Mouse (Mus musculus) liver, embryonic 15.5 days (tissue): Measurements from ENCODE around the gene Sag. TPM values are rescaled to one million over a fixed set of nuclear protein-coding genes. Genes with fewer than 3 reads are reported as not detected.
A peak's percentile ranks its signal among the peaks of the same experiment; 100 is the strongest.

Source experiments
- ATAC-seq: fragments of 200-750 bp; cut with Nextera tagmentation; 2 replicates; pipeline ENCODE4 v1.8.0; 2017; ENCODE audit warnings: moderate number of reproducible peaks, mild to moderate bottlenecking, moderate library complexity; ENCODE audit not compliant: insufficient read depth
- H3K27ac ChIP-seq: fragments of 300-500 bp; sonication (generic); replicated peaks from 2 replicates; pipeline ENCODE4 v1.5.1; 2015; ENCODE audit warnings: mild to moderate bottlenecking, inconsistent platforms
- H3K27me3 ChIP-seq: fragments of 300-500 bp; sonication (generic); 2 replicates; pipeline ENCODE4 v1.6.1; 2015; ENCODE audit warnings: mild to moderate bottlenecking, inconsistent platforms
- H3K36me3 ChIP-seq: fragments of 300-500 bp; sonication (generic); replicated peaks from 2 replicates; pipeline ENCODE4 v1.6.1; 2015; ENCODE audit warnings: moderate library complexity, mild to moderate bottlenecking, inconsistent platforms
- H3K4me1 ChIP-seq: fragments of 300-500 bp; sonication (generic); replicated peaks from 2 replicates; pipeline ENCODE4 v1.6.1; 2015; ENCODE audit warnings: inconsistent platforms
- H3K4me2 ChIP-seq: fragments of 300-500 bp; sonication (generic); 2 replicates; pipeline ENCODE4 v1.6.1; 2015; ENCODE audit warnings: moderate library complexity, mild to moderate bottlenecking, inconsistent platforms
- H3K4me3 ChIP-seq: fragments of 300-500 bp; sonication (generic); replicated peaks from 2 replicates; pipeline ENCODE4 v1.5.1; 2015; ENCODE audit warnings: mild to moderate bottlenecking, inconsistent platforms
- H3K9ac ChIP-seq: fragments of 300-500 bp; sonication (generic); 2 replicates; pipeline ENCODE4 v1.6.1; 2015; ENCODE audit warnings: moderate library complexity, mild to moderate bottlenecking, inconsistent platforms
- H3K9me3 ChIP-seq: fragments of 300-500 bp; sonication (generic); replicated peaks from 2 replicates; pipeline ENCODE4 v1.6.1; 2016; ENCODE audit warnings: inconsistent platforms
- WGBS: fragments of 180-500 bp; shearing (Covaris S2); methylation state at CpG from one replicate; pipeline ENCODE4 v1.1.7; 2015; ENCODE audit warnings: mixed read lengths; ENCODE audit not compliant: insufficient replicate concordance; 5-methylcytosine and 5-hydroxymethylcytosine counted together
- polyA plus RNA-seq: library from polyadenylated mRNA; unstranded; fragments of >200 nt; fragmentation: Nextera tagmentation; extraction: Ambion mirVana; gene quantifications from 2 replicates; pipeline ENCODE4 v1.2.1, GENCODE M21; 2015

Gene Sag
- 0.44 and 0.66 TPM in 2 replicates for polyA plus RNA-seq

DNA sequence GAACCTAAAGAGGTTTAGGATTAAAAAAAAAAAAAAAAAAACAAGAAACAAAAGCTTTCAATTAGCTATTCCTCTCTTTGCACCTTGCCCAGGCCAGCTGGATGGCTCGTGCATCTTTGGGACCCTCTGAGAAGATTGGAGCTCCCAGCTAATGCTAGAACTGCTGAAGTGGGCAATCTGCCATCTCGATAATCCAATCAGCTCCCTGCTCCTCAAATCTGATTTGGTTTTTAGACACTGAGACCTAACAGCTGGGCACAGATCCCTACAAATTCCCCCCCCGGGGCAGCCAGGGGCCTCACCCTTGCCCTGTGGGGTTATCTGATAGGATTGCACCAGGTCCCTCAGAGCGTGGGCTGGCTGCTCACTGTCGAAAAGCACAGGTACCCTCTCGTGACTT, at the start of gene Sag:
Gene Sag, plus strand, starts transcription at position 105 of the 400 bp plus-strand sequence.
- H3K4me1 ChIP-seq, result peaks cover 13% of the 10 kb centered on the region
- H3K9ac ChIP-seq, result no peak within 1 kb of the TSS
- H3K27me3 ChIP-seq, result no peaks in the 10 kb centered on the region
- no peak within 1 kb of the TSS for H3K27ac ChIP-seq
- H3K9me3 ChIP-seq, result no peaks in the 10 kb centered on the region
- no peak within 1 kb of the TSS for H3K4me2 ChIP-seq
- whole genome bisulfite sequencing, result 37% methylated on average over 6 of the region's 6 CpGs
- H3K4me3 ChIP-seq, result no peak within 1 kb of the TSS
- no peaks in the 10 kb centered on the region for H3K36me3 ChIP-seq
- ATAC-seq, result no peak

DNA sequence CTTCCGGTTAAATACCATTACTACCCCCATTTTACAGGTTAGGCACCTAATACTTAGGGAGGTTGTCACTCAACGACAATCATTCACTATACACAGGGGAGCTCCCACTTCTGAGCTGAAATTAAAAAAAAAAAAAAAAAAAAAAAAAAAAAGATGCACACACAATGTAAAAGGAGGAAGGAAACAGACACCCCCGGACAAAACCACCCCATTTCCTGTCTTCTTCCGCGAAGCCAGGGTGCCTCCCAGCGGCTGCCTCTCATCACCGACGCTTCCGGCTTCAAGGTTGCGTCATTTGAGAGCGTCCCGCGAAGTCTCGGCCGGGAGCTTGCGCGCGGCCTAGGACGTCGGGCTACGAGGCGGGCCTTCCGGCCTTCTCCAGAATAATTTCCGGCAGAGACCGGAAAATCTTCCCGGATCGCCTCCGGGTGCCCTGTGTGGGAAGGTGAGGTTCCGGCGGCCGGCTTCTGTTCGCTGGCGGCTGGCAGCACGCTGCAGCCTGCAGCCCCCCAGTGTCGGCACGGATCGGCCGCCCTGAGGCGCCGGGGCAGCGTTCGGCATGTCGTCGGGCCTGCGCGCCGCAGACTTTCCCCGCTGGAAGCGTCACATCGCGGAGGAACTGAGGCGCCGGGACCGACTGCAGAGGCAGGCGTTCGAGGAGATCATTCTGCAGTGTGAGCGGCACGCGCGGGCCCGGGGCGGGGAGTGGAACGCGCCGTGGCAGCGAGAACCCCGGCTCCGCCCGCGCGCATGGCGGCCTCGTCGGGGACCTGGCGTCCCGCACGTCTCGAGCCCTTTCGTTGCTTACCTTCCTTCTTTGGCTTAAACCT, 47.6 kb upstream of the Sag start, which contains the start of gene Atg16l1:
Gene Atg16l1, plus strand, starts transcription at position 230 of the 830 bp plus-strand sequence.
- H3K27ac ChIP-seq, result peak within 1 kb of the TSS; percentile 98
- H3K4me2 ChIP-seq, result peak within 1 kb of the TSS; percentile 84
- under 1% methylated on average over 79 of the region's 79 CpGs for WGBS
- H3K4me1 ChIP-seq, result peaks cover 26% of the 10 kb centered on the region
- peak within 1 kb of the TSS; percentile 98 for H3K9ac ChIP-seq
- peak within 1 kb of the TSS; percentile 98 for H3K4me3 ChIP-seq
- H3K36me3 ChIP-seq, result peaks cover 26% of the 10 kb centered on the region
- H3K9me3 ChIP-seq, result no peaks in the 10 kb centered on the region
- 0 out of 2 replicates have a peak, but pooled peaks cover 4% of the 10 kb centered on the region for H3K27me3 ChIP-seq
- peak; percentile 98 for ATAC-seq

DNA sequence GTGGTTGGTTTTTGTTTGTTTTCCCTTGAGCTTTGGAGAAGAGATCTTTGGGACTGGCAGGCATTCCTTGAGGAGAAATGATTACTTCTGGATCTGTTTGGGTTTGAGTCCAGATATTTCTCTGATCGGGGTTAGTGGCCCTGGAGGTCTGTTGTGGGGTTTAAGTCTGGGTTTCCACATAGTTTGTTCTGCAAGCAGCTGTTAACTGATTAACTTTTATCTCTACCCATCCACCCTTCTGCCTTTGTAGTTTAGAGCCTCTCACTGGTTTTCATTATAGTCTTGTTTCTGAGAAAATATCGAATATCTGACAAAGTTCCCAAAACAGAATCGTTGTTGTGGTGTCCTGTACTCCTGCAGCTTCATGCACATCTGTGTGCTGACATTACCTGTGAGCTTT, 39.7 kb upstream of the Sag start:
- peak overlapping the region; percentile 10; the same call in 1 of the 2 replicates for H3K4me2 ChIP-seq
- peak overlapping the region; percentile 4; the same call in 1 of the 2 replicates for H3K9ac ChIP-seq
- H3K4me1 ChIP-seq, result peaks cover 27% of the 10 kb centered on the region
- no peaks in the 10 kb centered on the region for H3K27me3 ChIP-seq
- H3K36me3 ChIP-seq, result peaks cover 97% of the 10 kb centered on the region
- ATAC-seq, result peak; percentile 77
- 14% methylated on average over 3 of the region's 3 CpGs for WGBS
- no peak overlapping the region for H3K4me3 ChIP-seq
- H3K27ac ChIP-seq, result peak overlapping the region; percentile 71
- H3K9me3 ChIP-seq, result no peaks in the 10 kb centered on the region

DNA sequence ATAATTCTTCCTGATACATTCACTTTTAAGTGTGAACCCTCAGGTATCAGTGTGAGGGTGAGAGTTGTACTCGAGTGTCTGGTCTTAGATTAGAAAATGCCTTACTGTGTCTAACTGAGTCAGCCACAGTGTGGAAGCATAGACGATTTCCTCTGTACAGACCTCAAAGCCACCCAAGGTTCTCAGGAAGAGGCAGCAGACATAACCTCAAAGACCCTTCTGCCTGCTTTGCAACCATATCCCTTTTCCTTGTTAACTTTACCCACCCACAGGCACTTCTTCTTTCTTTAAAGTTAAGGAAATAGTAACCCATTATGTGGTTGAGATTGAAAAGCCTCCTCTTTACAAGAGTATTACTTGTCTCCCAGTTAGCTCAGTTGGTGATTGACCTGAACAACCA, 37.7 kb upstream of the Sag start:
- Histone ChIP-seq H3K36me3 (peaks cover 96% of the 10 kb centered on the region), H3K4me1 (peaks cover 34% of the 10 kb centered on the region), H3K4me3 (no peak overlapping the region), H3K27me3 (no peaks in the 10 kb centered on the region), H3K4me2 (no peak overlapping the region), H3K27ac (no peak overlapping the region), H3K9ac (no peak overlapping the region), H3K9me3 (no peaks in the 10 kb centered on the region)
- 45% methylated on average over 2 of the region's 2 CpGs for WGBS
- ATAC-seq, result no peak

DNA sequence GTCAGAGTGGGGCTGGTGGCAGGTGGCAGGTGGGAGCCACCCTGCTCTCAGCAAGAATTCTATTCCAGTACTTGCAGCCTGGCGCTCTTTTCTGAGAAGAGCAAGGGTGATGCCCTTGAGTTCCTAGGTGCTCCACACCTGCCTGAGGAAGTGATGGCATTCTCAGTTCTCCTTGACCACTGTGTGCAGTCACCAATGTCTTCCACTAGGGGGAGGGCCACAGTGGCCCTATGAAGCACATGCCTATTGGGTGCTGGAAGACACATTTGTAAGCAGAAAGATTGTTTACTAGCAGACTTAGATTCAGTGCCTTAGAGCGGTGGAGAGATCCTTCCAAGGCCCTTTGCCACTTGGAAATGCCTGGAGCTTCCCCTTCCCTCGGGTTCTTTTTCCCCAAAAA, 37.2 kb upstream of the Sag start:
- Histone ChIP-seq H3K4me3 (no peak overlapping the region), H3K9me3 (no peaks in the 10 kb centered on the region), H3K27ac (no peak overlapping the region), H3K27me3 (no peaks in the 10 kb centered on the region), H3K4me2 (no peak overlapping the region), H3K36me3 (peaks cover 98% of the 10 kb centered on the region), H3K4me1 (peaks cover 34% of the 10 kb centered on the region), H3K9ac (no peak overlapping the region)
- 75% methylated on average over 3 of the region's 3 CpGs for WGBS
- ATAC-seq, result no peak

DNA sequence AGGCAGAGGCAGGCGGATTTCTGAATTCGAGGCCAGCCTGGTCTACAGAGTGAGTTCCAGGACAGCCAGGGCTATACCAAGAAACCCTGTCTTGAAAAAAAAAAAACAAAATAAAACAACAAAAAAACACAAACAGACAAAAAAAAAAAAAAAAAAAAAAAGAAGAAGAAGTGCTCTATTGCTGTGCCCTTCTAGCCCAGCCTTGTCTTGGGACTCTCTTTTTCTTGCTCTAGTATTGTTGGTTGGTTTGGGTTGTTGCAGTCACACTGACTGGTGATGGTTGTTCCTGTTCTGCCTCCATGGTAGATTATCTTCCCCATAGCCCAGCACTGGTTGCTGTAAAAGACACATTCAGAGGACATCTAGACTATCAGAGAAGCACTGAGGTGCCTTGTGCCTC, 34.2 kb upstream of the Sag start:
- Histone ChIP-seq H3K36me3 (peaks cover 98% of the 10 kb centered on the region), H3K27me3 (no peaks in the 10 kb centered on the region)
- 96% methylated on average over 2 of the region's 2 CpGs for WGBS

DNA sequence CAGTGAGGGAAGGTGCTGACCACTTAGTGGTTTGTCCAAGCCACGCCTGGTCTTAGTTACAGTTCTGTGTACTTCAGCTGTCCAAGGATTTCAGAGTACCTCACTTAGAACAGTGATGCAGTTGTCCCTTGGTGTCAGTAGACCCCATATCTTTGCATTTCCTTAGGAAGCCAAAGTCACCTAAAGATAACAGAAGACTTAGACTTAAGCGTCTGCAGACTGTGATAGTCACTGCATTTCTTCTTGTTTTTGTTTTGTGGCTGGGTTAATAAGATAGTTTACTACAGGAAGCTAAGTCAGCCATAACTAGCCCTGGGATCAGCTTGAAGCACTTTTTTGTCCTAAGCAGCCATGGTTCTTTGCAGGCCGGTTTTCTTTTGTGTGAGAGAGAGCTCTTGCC, 33.0 kb upstream of the Sag start:
- H3K36me3 ChIP-seq, result peaks cover 98% of the 10 kb centered on the region
- peak overlapping the region; percentile 25; the same call in 1 of the 2 replicates for H3K27ac ChIP-seq
- H3K9ac ChIP-seq, result no peak overlapping the region
- no peaks in the 10 kb centered on the region for H3K27me3 ChIP-seq
- WGBS, result 31% methylated on average over 3 of the region's 3 CpGs
- ATAC-seq, result peak; percentile 62
- no peak overlapping the region for H3K4me3 ChIP-seq
- no peaks in the 10 kb centered on the region for H3K9me3 ChIP-seq
- peaks cover 8% of the 10 kb centered on the region; the same call in 1 of the 2 replicates for H3K4me1 ChIP-seq
- H3K4me2 ChIP-seq, result no peak overlapping the region

More for the DNA sequence above, 34.2 kb upstream of the Sag start:
- no peak overlapping the region for H3K27ac ChIP-seq
- no peak overlapping the region for H3K4me2 ChIP-seq
- H3K9ac ChIP-seq, result no peak overlapping the region
- no peak for ATAC-seq
- H3K4me1 ChIP-seq, result peaks cover 14% of the 10 kb centered on the region
- H3K4me3 ChIP-seq, result no peak overlapping the region
- H3K9me3 ChIP-seq, result no peaks in the 10 kb centered on the region

DNA sequence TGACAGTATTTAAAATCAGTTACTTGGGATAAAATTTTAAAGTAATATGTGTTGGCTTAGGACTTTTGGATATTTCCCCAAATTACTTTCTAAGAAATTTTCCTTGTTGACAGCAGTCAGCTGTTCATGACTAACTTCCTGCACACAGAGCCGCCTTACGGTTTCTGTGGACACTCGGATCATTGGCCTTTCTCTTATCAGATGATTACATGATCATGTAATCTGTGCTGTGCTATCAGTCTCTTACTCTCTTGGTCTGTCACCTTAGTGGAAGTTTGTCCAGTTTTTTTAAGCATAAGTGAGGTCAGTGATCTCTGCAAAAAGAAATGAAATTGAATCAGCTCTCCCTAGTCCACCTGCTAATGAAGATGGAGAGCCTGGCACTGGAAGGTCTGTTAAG, 31.8 kb upstream of the Sag start:
- peaks cover 98% of the 10 kb centered on the region for H3K36me3 ChIP-seq
- H3K4me1 ChIP-seq, result peaks cover 8% of the 10 kb centered on the region; the same call in 1 of the 2 replicates
- H3K4me2 ChIP-seq, result no peak overlapping the region
- ATAC-seq, result no peak
- H3K27me3 ChIP-seq, result no peaks in the 10 kb centered on the region
- no peak overlapping the region for H3K27ac ChIP-seq
- 85% methylated on average over 3 of the region's 3 CpGs for WGBS
- H3K4me3 ChIP-seq, result no peak overlapping the region
- H3K9me3 ChIP-seq, result no peaks in the 10 kb centered on the region
- no peak overlapping the region for H3K9ac ChIP-seq

DNA sequence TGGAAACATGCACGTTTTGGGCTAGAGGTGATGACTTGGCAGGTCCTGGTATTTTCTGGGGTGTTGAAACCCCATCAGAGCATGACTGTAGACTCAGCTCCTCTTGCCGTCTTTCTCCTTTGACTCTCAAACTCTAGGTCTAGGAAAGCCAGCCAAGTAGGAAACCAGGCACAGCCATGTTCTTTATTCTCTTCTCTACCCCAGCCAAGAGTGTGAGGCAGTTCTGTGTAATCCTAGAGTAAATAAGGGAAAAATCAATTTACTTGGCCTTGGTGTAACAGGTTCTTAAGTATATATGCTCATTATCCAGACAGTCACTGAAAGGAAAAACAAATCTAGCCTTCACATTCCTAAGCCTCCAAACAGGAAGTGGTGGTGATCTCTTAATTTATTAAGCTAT, 30.1 kb upstream of the Sag start:
- Histone ChIP-seq H3K27me3 (no peaks in the 10 kb centered on the region), H3K9me3 (no peaks in the 10 kb centered on the region), H3K27ac (no peak overlapping the region), H3K4me1 (peaks cover 8% of the 10 kb centered on the region; the same call in 1 of the 2 replicates), H3K4me2 (no peak overlapping the region), H3K9ac (no peak overlapping the region), H3K4me3 (no peak overlapping the region), H3K36me3 (peaks cover 97% of the 10 kb centered on the region)
- 74% methylated on average over 2 of the region's 2 CpGs for WGBS
- no peak for ATAC-seq

DNA sequence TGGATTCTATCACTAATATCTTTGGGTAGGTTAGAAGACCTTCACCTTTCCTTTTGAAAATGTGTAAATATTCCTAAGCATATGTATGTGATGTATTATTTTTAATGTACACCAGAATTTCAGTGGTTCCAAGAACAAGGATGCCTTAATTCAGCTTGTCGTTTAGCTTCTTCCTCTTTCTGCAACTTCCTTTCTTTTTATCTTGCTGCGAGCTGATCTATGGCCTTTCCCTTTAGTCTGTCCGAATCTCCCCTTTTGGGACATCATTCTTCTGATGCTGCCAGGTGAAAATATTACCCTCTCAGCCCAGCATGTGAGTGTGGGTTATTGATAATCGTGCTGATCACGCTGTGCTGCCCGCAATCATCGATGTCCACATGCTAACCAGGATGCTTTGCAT, 28.6 kb upstream of the Sag start:
- no peak overlapping the region for H3K9ac ChIP-seq
- H3K4me2 ChIP-seq, result no peak overlapping the region
- WGBS, result 63% methylated on average over 7 of the region's 7 CpGs
- H3K4me1 ChIP-seq, result peaks cover 8% of the 10 kb centered on the region; the same call in 1 of the 2 replicates
- peaks cover 98% of the 10 kb centered on the region for H3K36me3 ChIP-seq
- H3K27ac ChIP-seq, result no peak overlapping the region
- no peak for ATAC-seq
- H3K9me3 ChIP-seq, result no peaks in the 10 kb centered on the region
- H3K27me3 ChIP-seq, result no peaks in the 10 kb centered on the region
- no peak overlapping the region for H3K4me3 ChIP-seq

DNA sequence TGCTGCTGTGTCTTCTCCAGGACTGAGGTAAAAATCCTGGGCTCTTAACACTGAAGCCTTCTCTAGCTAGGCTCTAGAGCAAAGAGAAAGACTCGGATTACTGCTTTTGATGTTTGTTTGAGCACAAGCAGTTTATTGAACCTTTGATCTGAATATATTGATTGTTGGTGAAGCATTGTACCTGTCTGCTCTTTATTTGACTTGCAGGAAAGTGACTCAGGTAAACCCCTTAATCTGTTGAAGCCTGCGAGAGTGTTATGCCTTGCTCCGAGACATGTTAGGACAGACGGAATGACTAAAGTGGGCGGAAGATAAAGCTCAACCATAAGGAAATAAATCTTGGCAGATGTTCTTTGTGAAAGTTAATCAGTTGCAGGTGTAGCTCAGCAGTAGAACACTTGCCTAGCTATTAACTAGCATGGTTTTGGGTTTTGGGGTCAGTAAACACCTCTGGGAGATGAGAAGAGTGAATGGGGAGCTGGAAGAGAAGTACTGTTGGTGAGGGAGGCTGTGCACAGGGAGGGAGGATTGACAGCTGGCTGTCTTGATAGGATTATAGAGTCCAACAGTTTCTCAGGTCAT, 24.2 kb upstream of the Sag start:
- Histone ChIP-seq H3K27me3 (no peaks in the 10 kb centered on the region), H3K27ac (0 out of 2 replicates have a peak overlapping the region, but pooled peaks have one; percentile 11), H3K36me3 (peaks cover 98% of the 10 kb centered on the region), H3K4me2 (no peak overlapping the region), H3K9me3 (no peaks in the 10 kb centered on the region), H3K9ac (no peak overlapping the region), H3K4me1 (no peaks in the 10 kb centered on the region), H3K4me3 (no peak overlapping the region)
- 77% methylated on average over 5 of the region's 5 CpGs for WGBS
- ATAC-seq, result no peak
